ENCODE assay signal across 37 mouse cellular contexts in the genomic region with DNA sequence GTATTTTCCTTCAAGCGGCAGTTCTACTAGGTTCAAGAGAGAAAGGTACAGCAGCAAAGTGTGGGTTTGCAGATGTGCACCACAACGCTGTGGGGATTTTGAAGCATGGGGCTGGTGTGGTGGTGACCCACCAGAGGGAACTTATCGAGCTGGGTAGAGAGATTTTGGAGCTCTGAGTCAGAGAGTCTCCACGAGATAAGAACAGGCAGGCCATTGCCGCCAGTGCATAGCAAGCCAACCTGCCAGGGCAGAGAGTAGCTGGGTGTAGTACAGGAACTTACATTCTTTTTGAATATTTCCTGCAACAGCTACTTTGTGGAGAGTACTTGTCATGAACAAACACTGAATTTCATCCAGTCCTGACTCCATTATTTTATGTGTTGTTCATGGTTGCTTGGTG. TPM values are rescaled to one million over a fixed set of nuclear protein-coding genes. Genes with fewer than 3 reads are reported as not detected.
"Had no signal": no experiment of that assay in that cellular context is flagged by ENCODE, and none has a peak within 500 bp of the region (broad histone marks: within the 10 kb centered on the region; RNA-seq: fewer than 3 reads in every experiment).

No protein-coding gene starts in this region.

- H3K4me3 ChIP-seq: embryonic facial prominence, embryonic 10.5 days; embryonic facial prominence, embryonic 12.5 days; embryonic facial prominence, embryonic 13.5 days; embryonic facial prominence, embryonic 15.5 days; erythroblast, embryonic 14.5 days; forebrain, embryonic 10.5 days; forebrain, embryonic 12.5 days; forebrain, embryonic 13.5 days; forebrain, embryonic 15.5 days; gastrocnemius, adult 2 months; heart, adult 2 months had no signal

- H3K9me3 ChIP-seq: embryonic facial prominence, embryonic 10.5 days; embryonic facial prominence, embryonic 12.5 days; embryonic facial prominence, embryonic 13.5 days; embryonic facial prominence, embryonic 15.5 days; forebrain, embryonic 10.5 days; forebrain, embryonic 12.5 days; forebrain, embryonic 13.5 days; forebrain, embryonic 15.5 days had no signal

- DNase-seq: cerebellum, adult 9-10 months; cerebellum, adult 9-11 months; cerebellum, postnatal 10 days; cerebellum, postnatal 14 days; cerebellum, postnatal 25 days; cerebellum, postnatal 36 days; embryo, embryonic 11 days; forebrain, postnatal 0 days; gastrocnemius, adult 2 months; gastrocnemius, postnatal 10 days; gastrocnemius, postnatal 14 days; gastrocnemius, postnatal 25 days; gastrocnemius, postnatal 36 days; heart, adult 11 months; heart, adult 18-20 months; heart, adult 2 months had no signal

- H3K27ac ChIP-seq: embryonic facial prominence, embryonic 10.5 days; embryonic facial prominence, embryonic 12.5 days; embryonic facial prominence, embryonic 13.5 days; embryonic facial prominence, embryonic 15.5 days; forebrain, embryonic 10.5 days; forebrain, embryonic 12.5 days; forebrain, embryonic 13.5 days; forebrain, embryonic 15.5 days; gastrocnemius, adult 2 months; heart, adult 2 months had no signal

- H3K36me3 ChIP-seq: embryonic facial prominence, embryonic 10.5 days; embryonic facial prominence, embryonic 12.5 days; embryonic facial prominence, embryonic 13.5 days; embryonic facial prominence, embryonic 15.5 days; forebrain, embryonic 10.5 days; forebrain, embryonic 12.5 days; forebrain, embryonic 15.5 days had no signal

- H3K4me2 ChIP-seq: embryonic facial prominence, embryonic 12.5 days; embryonic facial prominence, embryonic 13.5 days; embryonic facial prominence, embryonic 15.5 days; forebrain, embryonic 12.5 days; forebrain, embryonic 13.5 days; forebrain, embryonic 15.5 days had no signal

- ATAC-seq: forebrain, embryonic 13.5 days; forebrain, embryonic 14.5 days; forebrain, embryonic 15.5 days; forebrain, embryonic 16.5 days; forebrain, postnatal 0 days had no signal

- H3K9ac ChIP-seq: embryonic facial prominence, embryonic 12.5 days; embryonic facial prominence, embryonic 13.5 days; embryonic facial prominence, embryonic 15.5 days; forebrain, embryonic 12.5 days; forebrain, embryonic 13.5 days; forebrain, embryonic 15.5 days; forebrain, postnatal 0 days had no signal

- H3K27me3 ChIP-seq: embryonic facial prominence, embryonic 12.5 days; embryonic facial prominence, embryonic 15.5 days; forebrain, embryonic 12.5 days; forebrain, embryonic 13.5 days had no signal

- H3K4me1 ChIP-seq: embryonic facial prominence, embryonic 10.5 days; embryonic facial prominence, embryonic 12.5 days; embryonic facial prominence, embryonic 13.5 days; embryonic facial prominence, embryonic 15.5 days; forebrain, embryonic 10.5 days; forebrain, embryonic 12.5 days; forebrain, embryonic 13.5 days; forebrain, embryonic 15.5 days had no signal

RNA-seq across cellular contexts. Expression of a gene that starts 21.7 kb away (rescaled TPM):
- total RNA-seq: common myeloid progenitor, adult 5-6 weeks; granulocyte monocyte progenitor cell, adult 5-6 weeks had no signal
- polyA plus RNA-seq: erythroblast, embryonic 14.5 days had no signal

RNA-seq across cellular contexts. Expression of a gene that starts 24.1 kb away (rescaled TPM):
- total RNA-seq: common myeloid progenitor, adult 5-6 weeks; forebrain, postnatal 0 days; gastrocnemius, adult 18-20 months; gastrocnemius, adult 2 months; gastrocnemius, adult 8-10 months; gastrocnemius, postnatal 10 days; gastrocnemius, postnatal 14 days; gastrocnemius, postnatal 25 days; gastrocnemius, postnatal 36 days; granulocyte monocyte progenitor cell, adult 5-6 weeks; heart, adult 8-10 months had no signal
- polyA plus RNA-seq: embryonic facial prominence, embryonic 10.5 days; embryonic facial prominence, embryonic 11.5 days; embryonic facial prominence, embryonic 12.5 days; embryonic facial prominence, embryonic 13.5 days; erythroblast, embryonic 14.5 days; forebrain, embryonic 10.5 days; forebrain, embryonic 11.5 days; forebrain, embryonic 12.5 days; forebrain, embryonic 13.5 days; forebrain, embryonic 14.5 days; forebrain, embryonic 15.5 days; forebrain, embryonic 16.5 days; forebrain, postnatal 0 days; heart, adult 2 months had no signal

RNA-seq across cellular contexts. Expression of a gene that starts 34.5 kb away (rescaled TPM):
- total RNA-seq: common myeloid progenitor, adult 5-6 weeks; gastrocnemius, postnatal 4 days; granulocyte monocyte progenitor cell, adult 5-6 weeks had no signal
- polyA plus RNA-seq: embryonic facial prominence, embryonic 11.5 days; embryonic facial prominence, embryonic 13.5 days; forebrain, embryonic 12.5 days had no signal

RNA-seq across cellular contexts. Expression of a gene that starts 41.3 kb away (rescaled TPM):
- total RNA-seq: common myeloid progenitor, adult 5-6 weeks; forebrain, postnatal 0 days; gastrocnemius, adult 18-20 months; gastrocnemius, adult 2 months; gastrocnemius, adult 8-10 months; gastrocnemius, postnatal 10 days; gastrocnemius, postnatal 14 days; gastrocnemius, postnatal 25 days; gastrocnemius, postnatal 36 days; gastrocnemius, postnatal 4 days; granulocyte monocyte progenitor cell, adult 5-6 weeks; heart, adult 18-20 months; heart, adult 2 months; heart, adult 8-10 months had no signal
- polyA plus RNA-seq: cortical plate, adult 2 months; embryonic facial prominence, embryonic 11.5 days; embryonic facial prominence, embryonic 13.5 days; embryonic facial prominence, embryonic 14.5 days; forebrain, embryonic 11.5 days; forebrain, embryonic 15.5 days; forebrain, embryonic 16.5 days had no signal
